In the genomic region with DNA sequence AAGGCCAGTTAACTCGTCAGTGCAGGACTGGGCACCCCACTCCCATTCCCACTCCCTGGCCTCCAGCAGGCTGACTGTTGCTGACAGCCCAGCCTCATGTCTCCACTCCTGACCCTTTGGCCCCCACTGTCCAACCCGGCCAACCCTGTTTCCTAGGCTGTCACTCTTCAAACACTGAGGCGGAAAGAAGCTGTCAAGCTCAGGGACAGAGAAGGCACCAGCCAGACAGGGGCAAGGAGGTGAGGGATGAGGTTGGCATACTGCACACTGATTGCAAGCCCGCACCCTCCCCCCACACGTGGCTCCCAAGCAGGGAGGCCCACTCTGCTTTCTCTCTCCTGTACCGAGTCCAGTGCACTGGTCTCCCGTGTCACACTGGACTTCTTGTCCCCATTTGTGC, we compare ENCODE assay signal across 19 mouse cellular contexts. TPM values are rescaled to one million over a fixed set of nuclear protein-coding genes. Genes with fewer than 3 reads are reported as not detected.
A peak's percentile ranks its signal among the peaks of the same experiment; 100 is the strongest.
DNase-seq lines count a peak whose midpoint lies in the region; ATAC-seq and TF ChIP-seq lines count a peak whose summit lies in the region.
"Had no signal": no experiment of that assay in that cellular context is flagged by ENCODE, and none has a peak within 500 bp of the region (broad histone marks: within the 10 kb centered on the region; RNA-seq: fewer than 3 reads in every experiment).

No protein-coding gene starts in this region.

- peak; percentile 10; the same call in 1 of the 2 replicates for ATAC-seq in kidney, embryonic 15.5 days (replicated peaks; ENCODE audit: low FRiP score)
- ATAC-seq in kidney, postnatal 0 days (replicated peaks; ENCODE audit: low FRiP score, low read depth), result no peak
- no peak for ATAC-seq in stomach, embryonic 16.5 days (ENCODE audit: insufficient read depth, low FRiP score)
- no peak for ATAC-seq in heart, embryonic 12.5 days (ENCODE audit: insufficient number of reproducible peaks, low FRiP score)
- ATAC-seq: midbrain, embryonic 15.5 days had no signal

- TF ChIP-seq CTCF in kidney, postnatal 0 days (IDR thresholded peaks at IDR 0.05; ENCODE audit: low read depth), result no peak

- H3K4me2 ChIP-seq in kidney, embryonic 15.5 days, result no peak overlapping the region
- no peak overlapping the region for H3K4me2 ChIP-seq in kidney, postnatal 0 days (ENCODE audit: low read length)
- H3K4me2 ChIP-seq in stomach, embryonic 16.5 days (ENCODE audit: low read depth, low read length), result no peak overlapping the region
- no peak overlapping the region for H3K4me2 ChIP-seq in heart, embryonic 12.5 days
- H3K4me2 ChIP-seq: embryonic facial prominence, embryonic 13.5 days; hindbrain, embryonic 12.5 days; liver, embryonic 15.5 days; midbrain, embryonic 15.5 days had no signal

- peak overlapping the region; percentile 76 for H3K27ac ChIP-seq in kidney, embryonic 15.5 days
- H3K27ac ChIP-seq in kidney, postnatal 0 days, result peak overlapping the region; percentile 31; the same call in 1 of the 2 replicates
- H3K27ac ChIP-seq in stomach, embryonic 16.5 days (ENCODE audit: low read length), result peak overlapping the region; percentile 47
- H3K27ac ChIP-seq in heart, embryonic 12.5 days (ENCODE audit: poor library complexity, severe bottlenecking), result no peak overlapping the region
- H3K27ac ChIP-seq: embryonic facial prominence, embryonic 13.5 days; heart, adult 2 months; hindbrain, embryonic 12.5 days; midbrain, embryonic 15.5 days had no signal

- no peak overlapping the region for H3K4me3 ChIP-seq in kidney, embryonic 15.5 days (replicated peaks)
- no peak overlapping the region for H3K4me3 ChIP-seq in kidney, postnatal 0 days (replicated peaks; ENCODE audit: low read depth, low read length)
- no peak overlapping the region for H3K4me3 ChIP-seq in stomach, embryonic 16.5 days (replicated peaks; ENCODE audit: low read length)
- H3K4me3 ChIP-seq in heart, embryonic 12.5 days, result no peak overlapping the region
- H3K4me3 ChIP-seq: embryonic facial prominence, embryonic 13.5 days; heart, adult 2 months; hindbrain, embryonic 12.5 days; liver, embryonic 15.5 days; megakaryocyte, embryonic 14.5 days; midbrain, embryonic 15.5 days had no signal

- H3K9me3 ChIP-seq in kidney, embryonic 15.5 days (replicated peaks), result no peaks in the 10 kb centered on the region
- H3K9me3 ChIP-seq in kidney, postnatal 0 days (replicated peaks; ENCODE audit: low read length), result no peaks in the 10 kb centered on the region
- H3K9me3 ChIP-seq in stomach, embryonic 16.5 days (replicated peaks; ENCODE audit: control insufficient read depth, low read length), result no peaks in the 10 kb centered on the region
- H3K9me3 ChIP-seq in heart, embryonic 12.5 days (replicated peaks), result no peaks in the 10 kb centered on the region
- H3K9me3 ChIP-seq: embryonic facial prominence, embryonic 13.5 days; hindbrain, embryonic 12.5 days; liver, embryonic 15.5 days; megakaryocyte, embryonic 14.5 days; midbrain, embryonic 15.5 days had no signal

- H3K27me3 ChIP-seq in kidney, embryonic 15.5 days, result no peaks in the 10 kb centered on the region
- H3K27me3 ChIP-seq in kidney, postnatal 0 days (ENCODE audit: insufficient read depth, low read length), result no peaks in the 10 kb centered on the region
- no peaks in the 10 kb centered on the region for H3K27me3 ChIP-seq in stomach, embryonic 16.5 days (ENCODE audit: control insufficient read depth, insufficient read depth, low read length)
- H3K27me3 ChIP-seq in heart, embryonic 12.5 days (replicated peaks), result no peaks in the 10 kb centered on the region
- H3K27me3 ChIP-seq: CH12.LX; embryonic facial prominence, embryonic 13.5 days; hindbrain, embryonic 12.5 days; liver, embryonic 15.5 days; megakaryocyte, embryonic 14.5 days; midbrain, embryonic 15.5 days had no signal

- peaks cover 98% of the 10 kb centered on the region for H3K36me3 ChIP-seq in kidney, embryonic 15.5 days
- peaks cover 58% of the 10 kb centered on the region for H3K36me3 ChIP-seq in kidney, postnatal 0 days (ENCODE audit: insufficient read depth, low read length)
- peaks cover 28% of the 10 kb centered on the region; the same call in 1 of the 2 replicates for H3K36me3 ChIP-seq in stomach, embryonic 16.5 days (ENCODE audit: control insufficient read depth, insufficient read depth, low read length)
- peaks cover 96% of the 10 kb centered on the region for H3K36me3 ChIP-seq in heart, embryonic 12.5 days

- DNase-seq in adrenal gland, postnatal 14 days, result peak; percentile 51
- DNase-seq in adrenal gland, postnatal 4 days (ENCODE audit: low spot score in 2 of 2), result no peak
- DNase-seq in kidney, adult 11 months, result no peak
- no peak for DNase-seq in kidney, postnatal 0 days (ENCODE audit: low spot score)
- DNase-seq in gastrocnemius, adult 18-20 months (ENCODE audit: low spot score), result no peak
- DNase-seq: adrenal gland, adult 2 months; cerebellum, adult 9-11 months; gastrocnemius, postnatal 14 days; heart, adult 2 months; lung, postnatal 14 days had no signal

- no peak overlapping the region for H3K9ac ChIP-seq in kidney, embryonic 15.5 days
- H3K9ac ChIP-seq in kidney, postnatal 0 days (ENCODE audit: low read depth, low read length), result 0 out of 2 replicates have a peak overlapping the region, but pooled peaks have one; percentile 13
- no peak overlapping the region for H3K9ac ChIP-seq in stomach, embryonic 16.5 days (ENCODE audit: low read length)
- no peak overlapping the region for H3K9ac ChIP-seq in heart, embryonic 12.5 days
- H3K9ac ChIP-seq: embryonic facial prominence, embryonic 13.5 days; hindbrain, embryonic 12.5 days; liver, embryonic 15.5 days; midbrain, embryonic 15.5 days had no signal

- 52% methylated on average over 7 of the region's 7 CpGs for WGBS in kidney, embryonic 15.5 days
- 45% methylated on average over 7 of the region's 7 CpGs for WGBS in kidney, postnatal 0 days
- 66% methylated on average over 7 of the region's 7 CpGs for WGBS in stomach, embryonic 16.5 days
- 84% methylated on average over 7 of the region's 7 CpGs for WGBS in heart, embryonic 12.5 days

- H3K4me1 ChIP-seq in kidney, embryonic 15.5 days, result peaks cover 52% of the 10 kb centered on the region
- H3K4me1 ChIP-seq in kidney, postnatal 0 days (replicated peaks; ENCODE audit: insufficient read depth, low read length), result 0 out of 2 replicates have a peak, but pooled peaks cover 6% of the 10 kb centered on the region
- H3K4me1 ChIP-seq in stomach, embryonic 16.5 days (ENCODE audit: control insufficient read depth, insufficient read depth, low read length), result peaks cover 14% of the 10 kb centered on the region; the same call in 1 of the 2 replicates
- H3K4me1 ChIP-seq in heart, embryonic 12.5 days (replicated peaks), result no peaks in the 10 kb centered on the region; the same call in 1 of the 2 replicates

RNA-seq across cellular contexts. Expression of gene Acly, which starts 8.6 kb away (rescaled TPM):
- 805 and 809 TPM in 2 replicates for total RNA-seq in adrenal gland, postnatal 14 days (2021)
- 100 to 1,000 TPM; 420 to 464 TPM for total RNA-seq in adrenal gland, postnatal 4 days (2021)
- polyA plus RNA-seq in kidney, embryonic 15.5 days (2015; fragmentation: Nextera tagmentation; extraction: Ambion mirVana), result 151 and 175 TPM in 2 replicates
- 86.4 and 98.4 TPM in 2 replicates for polyA plus RNA-seq in kidney, postnatal 0 days (2015; fragmentation: Nextera tagmentation; extraction: Ambion mirVana)
- 178 and 192 TPM in 2 replicates for polyA plus RNA-seq in stomach, embryonic 16.5 days (2015; fragmentation: Nextera tagmentation; extraction: Ambion mirVana)
- 10 to 100 TPM in 1 of 2 experiments, 1 to 10 TPM in 1; 9.5 to 12.2 TPM for total RNA-seq in gastrocnemius, adult 18-20 months (2021)
- 93.7 and 99.0 TPM in 2 replicates for polyA plus RNA-seq in heart, embryonic 12.5 days (2016; fragmentation: Nextera tagmentation; extraction: Ambion mirVana)

RNA-seq across cellular contexts. Expression of gene Ttc25, which starts 26.2 kb away (rescaled TPM):
- total RNA-seq in adrenal gland, postnatal 14 days (2021), result 1.3 TPM in 2 replicates
- total RNA-seq in adrenal gland, postnatal 4 days (2021), result 1 to 10 TPM; 2.2 TPM
- polyA plus RNA-seq in kidney, embryonic 15.5 days (2015; fragmentation: Nextera tagmentation; extraction: Ambion mirVana), result 0.99 and 1.1 TPM in 2 replicates
- polyA plus RNA-seq in kidney, postnatal 0 days (2015; fragmentation: Nextera tagmentation; extraction: Ambion mirVana), result 0.72 and 0.96 TPM in 2 replicates
- polyA plus RNA-seq in stomach, embryonic 16.5 days (2015; fragmentation: Nextera tagmentation; extraction: Ambion mirVana), result 0.40 and 0.60 TPM in 2 replicates
- total RNA-seq in gastrocnemius, adult 18-20 months (2021), result under 1 TPM; 0.33 to 0.48 TPM
- 0.30 and 0.77 TPM in 2 replicates for polyA plus RNA-seq in heart, embryonic 12.5 days (2016; fragmentation: Nextera tagmentation; extraction: Ambion mirVana)

RNA-seq across cellular contexts. Expression of gene Klhl11, which starts 46.6 kb away (rescaled TPM):
- 42.9 and 44.2 TPM in 2 replicates for total RNA-seq in adrenal gland, postnatal 14 days (2021)
- total RNA-seq in adrenal gland, postnatal 4 days (2021), result 10 to 100 TPM; 48.8 to 50.0 TPM
- 8.4 and 10.0 TPM in 2 replicates for polyA plus RNA-seq in kidney, embryonic 15.5 days (2015; fragmentation: Nextera tagmentation; extraction: Ambion mirVana)
- 5.4 and 6.0 TPM in 2 replicates for polyA plus RNA-seq in kidney, postnatal 0 days (2015; fragmentation: Nextera tagmentation; extraction: Ambion mirVana)
- 7.4 and 7.5 TPM in 2 replicates for polyA plus RNA-seq in stomach, embryonic 16.5 days (2015; fragmentation: Nextera tagmentation; extraction: Ambion mirVana)
- total RNA-seq in gastrocnemius, adult 18-20 months (2021), result 1 to 10 TPM; 2.7 to 4.2 TPM
- 9.5 and 9.8 TPM in 2 replicates for polyA plus RNA-seq in heart, embryonic 12.5 days (2016; fragmentation: Nextera tagmentation; extraction: Ambion mirVana)

RNA-seq across cellular contexts. Expression of gene Cnp, which starts 55.5 kb away (rescaled TPM):
- total RNA-seq in adrenal gland, postnatal 14 days (2021), result 35.5 and 38.4 TPM in 2 replicates
- 10 to 100 TPM; 49.5 to 51.3 TPM for total RNA-seq in adrenal gland, postnatal 4 days (2021)
- polyA plus RNA-seq in kidney, embryonic 15.5 days (2015; fragmentation: Nextera tagmentation; extraction: Ambion mirVana), result 25.3 and 29.6 TPM in 2 replicates
- 23.7 and 24.2 TPM in 2 replicates for polyA plus RNA-seq in kidney, postnatal 0 days (2015; fragmentation: Nextera tagmentation; extraction: Ambion mirVana)
- polyA plus RNA-seq in stomach, embryonic 16.5 days (2015; fragmentation: Nextera tagmentation; extraction: Ambion mirVana), result 38.9 and 40.6 TPM in 2 replicates
- 1 to 10 TPM; 3.8 to 5.0 TPM for total RNA-seq in gastrocnemius, adult 18-20 months (2021)
- 21.6 and 22.1 TPM in 2 replicates for polyA plus RNA-seq in heart, embryonic 12.5 days (2016; fragmentation: Nextera tagmentation; extraction: Ambion mirVana)
